Mouse (Mus musculus): ENCODE data around the gene Mttp.
"Not testable (repeated sequence)": the region's sequence is repeated elsewhere in the genome, so short reads cannot be mapped to it uniquely, and the experiment has no call there.

The Mttp gene

GRCm38 (mm10) chr3:138144642-138145171 lies at the start of gene Mttp:
TSS of gene Mttp (minus strand) at chr3:138144968.
- DNase-seq = peak; percentile 34 to 57

- no peak for DNase-seq
Measured at GRCm38 (mm10) chr3:138193683-138194302, 49.0 kb upstream of the Mttp start, which contains the start of gene 4930579F01Rik. TSS of gene 4930579F01Rik (minus strand) at chr3:138193825.

GRCm38 (mm10) chr3:138192260-138192659 lies 47.5 kb upstream of the Mttp start:
- no peak for DNase-seq

GRCm38 (mm10) chr3:138185995-138186930 lies 41.5 kb upstream of the Mttp start:
- DNase-seq = no peak

- no peak for DNase-seq
Measured at GRCm38 (mm10) chr3:138185290-138185689, 40.5 kb upstream of the Mttp start.

- DNase-seq = no peak
Measured at GRCm38 (mm10) chr3:138183371-138183770, 38.6 kb upstream of the Mttp start.

- no peak for DNase-seq
Measured at GRCm38 (mm10) chr3:138182019-138182418, 37.3 kb upstream of the Mttp start.

- DNase-seq = no peak
Measured at GRCm38 (mm10) chr3:138175551-138175950, 30.8 kb upstream of the Mttp start.

- DNase-seq = no peak
Measured at GRCm38 (mm10) chr3:138173291-138173690, 28.5 kb upstream of the Mttp start.

- no peak for DNase-seq
Measured at GRCm38 (mm10) chr3:138162553-138163183, 17.9 kb upstream of the Mttp start.

GRCm38 (mm10) chr3:138161623-138162022 lies 16.9 kb upstream of the Mttp start:
- DNase-seq = no peak

GRCm38 (mm10) chr3:138156651-138157050 lies 11.9 kb upstream of the Mttp start:
- DNase-seq = no peak

GRCm38 (mm10) chr3:138155062-138155461 lies 10.3 kb upstream of the Mttp start:
- no peak for DNase-seq

GRCm38 (mm10) chr3:138148811-138149210 lies 4.0 kb upstream of the Mttp start:
- DNase-seq = no peak

GRCm38 (mm10) chr3:138144060-138144641 lies 617 bp downstream of the Mttp start:
- no peak for DNase-seq

- peak; percentile 93 to 95 for DNase-seq
Measured at GRCm38 (mm10) chr3:138143315-138144059, 1.3 kb downstream of the Mttp start, which contains the start of gene Trmt10a. TSS of gene Trmt10a (plus strand) at chr3:138143448.

- no peak for DNase-seq
Measured at GRCm38 (mm10) chr3:138142733-138143314, 1.9 kb downstream of the Mttp start.

- no peak for DNase-seq
Measured at GRCm38 (mm10) chr3:138142052-138142732, 2.6 kb downstream of the Mttp start.

GRCm38 (mm10) chr3:138139663-138140062 lies 5.1 kb downstream of the Mttp start:
- no peak for DNase-seq

- not testable (repeated sequence) for DNase-seq
Measured at GRCm38 (mm10) chr3:138138146-138138545, 6.6 kb downstream of the Mttp start.

GRCm38 (mm10) chr3:138134528-138134927 lies 10.2 kb downstream of the Mttp start:
- no peak for DNase-seq

All from thymus, adult 18-20 months (tissue).